Mouse (Mus musculus) gastrocnemius, adult 2 months (tissue): ENCODE measurements around the gene Nkiras1. TPM values are rescaled to one million over a fixed set of nuclear protein-coding genes. Genes with fewer than 3 reads are reported as not detected.

ENCODE experiments used
- DNase-seq: peaks from one replicate; pipeline ENCODE4 v3.0.0; 2022
- H3K27ac ChIP-seq: fragments of 200-600 bp; 2 replicates; pipeline ENCODE4 v1.8.1; 2022; ENCODE audit warnings: mild to moderate bottlenecking
- H3K4me3 ChIP-seq: fragments of 200-600 bp; 2 replicates; pipeline ENCODE4 v1.8.1; 2022; ENCODE audit warnings: mild to moderate bottlenecking, moderate library complexity
- CTCF ChIP-seq: fragments of 200-600 bp; IDR thresholded peaks from 2 replicates; pipeline ENCODE4 v1.8.1; 2022; ENCODE audit warnings: antibody characterized with exemption, mild to moderate bottlenecking, moderate library complexity
- intact Hi-C: fragments of 180-260 bp; cut with DNase I; formaldehyde crosslinking; loops from one replicate; pipeline ENCODE4 v1.15.1; 2025
- total RNA-seq, 2 experiments: library from RNA; stranded (reverse); gene quantifications; 2 replicates each; pipeline ENCODE4 v1.2.3; 2021

Gene Nkiras1
- total RNA-seq, 2 experiments from 2014 or later, result 30.1 to 44.9 TPM

DNA sequence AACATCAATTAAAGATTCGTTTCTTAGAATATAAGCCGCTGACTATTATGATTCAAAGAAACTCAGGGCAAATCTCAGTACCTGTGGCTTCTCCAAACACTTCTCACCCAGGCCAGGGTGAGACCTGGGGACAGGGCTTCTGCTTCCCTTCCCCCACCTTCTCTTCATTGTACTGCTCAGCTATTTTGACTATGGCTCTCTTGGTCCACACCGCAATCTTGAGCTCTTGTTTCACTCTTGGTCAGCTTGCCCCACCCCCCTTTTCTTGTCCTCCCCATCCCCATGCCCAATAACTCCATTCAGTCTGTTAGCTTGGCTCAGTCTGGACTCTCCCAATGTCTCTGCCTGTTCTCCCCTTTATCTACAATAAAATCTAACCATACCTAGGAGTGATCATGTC is 14.5 kb downstream of the Nkiras1 start:
- intact Hi-C loops, result loop anchor here (2.0 kb wide), 1 partner anchor 75 kb away; no protein-coding TSS in a partner anchor
- Histone ChIP-seq H3K27ac (peak overlapping the region; percentile 24; the same call in 1 of the 2 replicates), H3K4me3 (no peak overlapping the region)
- no peak for TF ChIP-seq CTCF
- no peak for DNase-seq

DNA sequence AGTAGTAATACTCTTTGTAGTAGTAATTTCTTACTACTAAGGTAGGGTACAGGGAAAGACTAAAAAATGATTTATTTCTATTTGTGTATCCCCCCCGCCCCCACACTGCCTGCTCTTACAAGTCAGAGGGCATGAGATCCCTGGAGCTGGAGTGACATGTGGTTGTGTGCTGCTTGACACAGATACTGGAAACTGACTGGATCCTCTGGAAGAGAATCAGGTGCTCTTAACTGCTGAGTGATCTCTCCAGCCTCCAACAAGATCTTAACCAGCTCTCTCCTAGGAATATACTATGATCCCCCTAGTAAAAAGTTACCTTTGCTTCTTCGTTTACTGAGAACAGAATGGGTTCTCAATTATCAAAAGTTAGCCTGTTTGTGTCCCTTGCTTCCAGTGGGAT is 15.5 kb downstream of the Nkiras1 start:
- DNase-seq, result no peak
- Histone ChIP-seq H3K4me3 (no peak overlapping the region), H3K27ac (peak overlapping the region; percentile 76)
- no peak for TF ChIP-seq CTCF
- intact Hi-C loops, result no loop called here

DNA sequence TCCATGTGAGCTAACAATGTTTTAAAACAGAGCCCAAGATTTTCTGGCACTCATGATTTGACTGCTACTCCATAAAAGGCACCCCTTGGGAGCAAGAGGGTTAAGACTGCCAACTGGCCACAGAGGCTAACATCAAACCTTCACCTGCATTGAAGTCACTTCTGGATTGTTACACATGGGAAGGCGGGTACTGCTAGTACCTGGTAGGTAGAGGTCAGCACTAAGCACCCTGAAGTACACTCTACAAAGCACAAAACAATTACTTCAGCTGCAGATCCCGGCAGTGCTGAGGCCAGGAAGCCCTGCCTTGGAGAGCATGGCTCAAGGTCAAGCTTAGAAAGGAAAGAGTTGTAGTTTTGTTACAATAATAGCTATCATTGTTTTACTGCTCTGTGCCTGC is 16.5 kb downstream of the Nkiras1 start:
- no peak for DNase-seq
- H3K4me3 ChIP-seq, result no peak overlapping the region
- TF ChIP-seq CTCF, result no peak
- H3K27ac ChIP-seq, result peak overlapping the region; percentile 76
- intact Hi-C loops, result no loop called here

DNA sequence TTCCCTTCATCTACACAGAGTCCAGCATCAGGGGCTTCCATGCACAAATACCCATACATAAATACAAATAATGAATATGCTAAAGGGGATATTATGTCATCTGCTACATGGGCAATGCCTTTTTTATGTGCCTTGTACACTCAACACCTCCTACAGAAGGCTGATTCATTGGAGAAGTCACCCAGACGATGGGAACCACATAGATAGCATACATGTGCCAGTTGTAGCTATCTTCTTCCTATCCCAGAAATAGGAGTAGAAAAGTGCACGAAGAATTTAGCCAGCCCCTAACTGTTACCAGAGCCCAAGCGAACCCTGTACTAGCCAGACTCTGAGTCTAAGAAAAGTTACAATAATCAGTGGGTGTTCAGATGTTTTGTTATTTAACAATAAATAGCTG is 21.2 kb downstream of the Nkiras1 start:
- intact Hi-C loops, result no loop called here
- no peak overlapping the region for H3K27ac ChIP-seq
- TF ChIP-seq CTCF, result no peak
- no peak overlapping the region for H3K4me3 ChIP-seq
- no peak for DNase-seq

DNA sequence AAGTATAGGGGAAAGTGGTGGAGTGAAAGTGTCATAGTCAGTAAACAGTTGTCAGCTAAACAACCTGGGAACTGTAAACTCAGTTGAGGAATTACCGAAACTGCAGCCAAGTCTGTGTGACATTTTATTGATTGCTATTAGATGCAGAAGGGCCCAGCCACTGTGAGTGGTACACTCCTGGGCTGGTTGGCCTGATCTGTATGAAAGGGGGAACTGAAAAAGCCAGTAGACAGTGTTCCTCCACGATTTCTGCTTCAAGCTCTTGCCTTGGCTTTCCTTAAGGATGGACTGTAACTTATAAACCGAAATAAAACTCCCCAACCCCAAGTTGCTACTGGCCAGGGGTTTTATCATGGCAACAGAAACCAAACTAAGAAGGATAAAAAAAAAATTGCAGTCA is 21.6 kb downstream of the Nkiras1 start:
- Histone ChIP-seq H3K27ac (0 out of 2 replicates have a peak overlapping the region, but pooled peaks have one; percentile 8), H3K4me3 (no peak overlapping the region)
- intact Hi-C loops, result no loop called here
- TF ChIP-seq CTCF, result no peak
- DNase-seq, result no peak

DNA sequence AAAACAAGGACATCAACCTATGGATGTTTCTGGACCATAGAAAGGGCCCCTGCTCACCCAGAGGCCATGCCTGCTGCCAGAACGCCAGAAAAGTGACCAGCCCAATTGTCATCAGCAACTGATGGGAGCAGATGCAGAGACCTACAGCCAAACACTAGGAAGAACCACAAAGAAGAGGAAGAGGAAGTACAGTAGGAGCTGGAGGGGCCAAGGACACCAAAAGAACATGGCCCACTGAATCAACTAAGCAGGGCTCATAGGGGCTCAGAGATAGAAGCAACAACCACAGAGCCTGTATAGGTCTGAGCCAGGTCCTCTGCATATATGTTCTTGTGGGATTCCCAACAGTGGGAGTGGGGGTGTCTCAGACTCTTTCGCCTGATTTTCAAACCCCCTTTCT is 26.5 kb downstream of the Nkiras1 start:
- H3K4me3 ChIP-seq, result no peak overlapping the region
- no peak for TF ChIP-seq CTCF
- H3K27ac ChIP-seq, result no peak overlapping the region
- DNase-seq, result no peak
- intact Hi-C loops, result no loop called here

DNA sequence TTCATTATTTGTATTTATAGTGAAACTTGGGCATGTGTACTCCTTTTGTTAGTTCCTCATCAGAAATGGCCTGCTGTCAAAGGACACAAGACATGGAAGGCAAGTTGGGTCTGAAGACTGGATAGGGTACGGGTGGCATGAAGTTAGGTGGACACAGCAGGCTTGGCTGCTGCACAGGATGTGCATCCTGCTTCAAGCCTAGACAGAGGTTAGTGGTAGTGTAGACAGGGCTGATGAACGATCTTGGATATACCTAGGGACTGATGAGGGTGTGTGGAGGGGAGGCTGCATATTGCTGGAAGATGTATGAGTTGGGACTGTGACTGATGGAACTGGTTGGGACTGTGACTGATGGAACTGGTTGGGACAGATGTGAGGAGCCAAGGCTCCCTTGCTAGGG is 27.9 kb downstream of the Nkiras1 start:
- intact Hi-C loops, result no loop called here
- no peak for DNase-seq
- H3K27ac ChIP-seq, result peak overlapping the region; percentile 35
- H3K4me3 ChIP-seq, result no peak overlapping the region
- TF ChIP-seq CTCF, result no peak

DNA sequence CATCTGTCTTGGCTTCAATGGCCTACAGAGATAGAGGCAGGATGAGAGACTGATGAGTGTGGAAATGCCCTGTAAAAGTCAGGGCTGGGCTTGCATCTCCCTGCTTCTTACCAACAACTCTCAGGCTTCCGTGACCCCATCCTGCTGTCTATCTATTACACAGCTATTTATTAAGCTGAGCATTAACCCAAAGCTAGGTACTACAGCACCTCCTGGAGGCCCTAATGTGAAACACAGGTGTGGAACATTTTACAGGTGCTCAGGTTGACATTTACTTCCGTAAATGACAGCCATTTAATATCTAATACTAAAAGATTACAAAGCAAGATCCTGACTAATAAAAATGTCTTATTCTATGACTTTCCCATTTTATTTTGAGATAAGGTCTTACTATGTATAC is 29.7 kb downstream of the Nkiras1 start:
- Histone ChIP-seq H3K27ac (peak overlapping the region; percentile 90; the same call in 1 of the 2 replicates), H3K4me3 (no peak overlapping the region)
- intact Hi-C loops, result no loop called here
- no peak for DNase-seq
- TF ChIP-seq CTCF, result peak; percentile 39

DNA sequence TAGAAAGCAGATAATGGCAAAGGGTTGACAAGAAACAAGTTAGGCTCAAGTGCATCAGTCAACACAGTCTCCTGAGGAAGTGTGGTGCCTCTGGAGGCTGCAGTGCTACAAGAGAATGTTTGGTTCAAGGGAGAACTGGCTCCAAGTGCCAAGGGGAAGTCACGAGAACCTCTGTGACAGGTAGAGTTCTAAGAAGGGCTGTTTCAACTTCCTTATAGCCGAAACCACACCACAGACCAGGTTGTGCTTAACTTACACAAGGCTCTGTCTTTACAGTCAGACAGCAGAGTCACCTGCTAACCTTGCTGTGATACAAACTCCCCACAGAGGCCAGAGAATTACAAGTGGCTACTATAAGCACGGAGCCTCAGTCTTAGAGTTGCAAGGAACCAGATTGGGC is 30.7 kb downstream of the Nkiras1 start:
- DNase-seq, result no peak
- Histone ChIP-seq H3K4me3 (no peak overlapping the region), H3K27ac (peak overlapping the region; percentile 90)
- TF ChIP-seq CTCF, result no peak
- intact Hi-C loops, result no loop called here

DNA sequence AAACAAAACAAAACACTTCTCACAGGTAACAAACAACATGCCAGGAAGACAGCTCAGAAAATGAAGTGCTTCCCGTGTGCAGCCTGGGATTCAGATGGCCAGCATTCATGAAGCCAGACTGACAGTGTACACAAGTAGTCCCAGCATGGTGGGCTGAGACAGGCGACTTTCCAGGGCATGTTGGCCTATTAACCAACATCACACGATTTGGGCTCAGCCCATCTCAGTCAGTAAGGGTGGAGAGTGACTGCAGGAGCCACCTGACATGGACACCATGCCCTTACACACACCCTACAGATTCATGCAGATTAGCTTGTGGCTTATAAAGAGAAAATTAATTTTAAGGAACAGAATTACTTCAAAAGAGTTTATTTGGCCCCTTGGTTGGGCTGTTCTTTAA is 31.8 kb downstream of the Nkiras1 start:
- DNase-seq, result peak; percentile 52
- intact Hi-C loops, result no loop called here
- Histone ChIP-seq H3K27ac (peak overlapping the region; percentile 90), H3K4me3 (peak overlapping the region; percentile 29)
- no peak for TF ChIP-seq CTCF

DNA sequence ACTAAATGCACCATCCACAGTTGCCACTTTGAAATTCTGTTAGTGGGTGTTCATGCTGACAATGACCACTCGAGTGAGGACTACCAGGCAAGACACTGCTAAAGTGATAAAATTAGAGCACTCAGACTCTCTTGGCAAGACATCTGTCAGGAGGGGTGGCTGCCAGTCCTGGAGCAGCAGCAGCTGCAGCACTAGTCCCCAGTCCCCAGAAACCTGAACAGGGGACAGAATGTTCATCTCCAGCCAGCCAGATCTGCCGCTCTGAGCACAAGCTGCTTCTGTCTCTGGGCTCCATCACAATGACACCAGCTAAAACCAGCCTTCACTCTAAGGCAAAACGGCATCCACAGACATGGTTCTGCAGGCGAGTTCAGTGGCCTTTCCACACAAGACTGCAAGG is 32.3 kb downstream of the Nkiras1 start:
- Histone ChIP-seq H3K4me3 (peak overlapping the region; percentile 43), H3K27ac (peak overlapping the region; percentile 90)
- peak; percentile 92 for DNase-seq
- TF ChIP-seq CTCF, result no peak
- intact Hi-C loops, result no loop called here

DNA sequence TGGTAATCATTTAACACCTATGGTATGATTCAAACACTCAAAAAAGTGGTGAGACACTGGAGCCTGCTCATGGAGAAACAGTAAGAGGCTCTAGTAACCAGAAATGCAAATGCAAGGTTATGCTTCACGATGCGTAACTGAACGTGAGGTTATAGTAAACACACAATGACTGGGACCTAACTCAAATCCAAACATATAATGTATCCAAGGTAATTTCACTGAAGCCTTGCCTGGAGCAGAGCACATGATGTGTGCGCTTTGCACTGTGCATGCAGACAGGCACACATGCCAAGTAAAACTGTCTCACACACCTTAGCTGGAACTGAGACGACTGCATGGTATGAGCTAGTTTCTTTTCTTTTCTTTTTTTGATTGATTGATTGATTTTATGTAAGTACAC is 33.2 kb downstream of the Nkiras1 start:
- intact Hi-C loops, result no loop called here
- no peak for DNase-seq
- peak overlapping the region; percentile 90 for H3K27ac ChIP-seq
- no peak for TF ChIP-seq CTCF
- peak overlapping the region; percentile 43; the same call in 1 of the 2 replicates for H3K4me3 ChIP-seq

DNA sequence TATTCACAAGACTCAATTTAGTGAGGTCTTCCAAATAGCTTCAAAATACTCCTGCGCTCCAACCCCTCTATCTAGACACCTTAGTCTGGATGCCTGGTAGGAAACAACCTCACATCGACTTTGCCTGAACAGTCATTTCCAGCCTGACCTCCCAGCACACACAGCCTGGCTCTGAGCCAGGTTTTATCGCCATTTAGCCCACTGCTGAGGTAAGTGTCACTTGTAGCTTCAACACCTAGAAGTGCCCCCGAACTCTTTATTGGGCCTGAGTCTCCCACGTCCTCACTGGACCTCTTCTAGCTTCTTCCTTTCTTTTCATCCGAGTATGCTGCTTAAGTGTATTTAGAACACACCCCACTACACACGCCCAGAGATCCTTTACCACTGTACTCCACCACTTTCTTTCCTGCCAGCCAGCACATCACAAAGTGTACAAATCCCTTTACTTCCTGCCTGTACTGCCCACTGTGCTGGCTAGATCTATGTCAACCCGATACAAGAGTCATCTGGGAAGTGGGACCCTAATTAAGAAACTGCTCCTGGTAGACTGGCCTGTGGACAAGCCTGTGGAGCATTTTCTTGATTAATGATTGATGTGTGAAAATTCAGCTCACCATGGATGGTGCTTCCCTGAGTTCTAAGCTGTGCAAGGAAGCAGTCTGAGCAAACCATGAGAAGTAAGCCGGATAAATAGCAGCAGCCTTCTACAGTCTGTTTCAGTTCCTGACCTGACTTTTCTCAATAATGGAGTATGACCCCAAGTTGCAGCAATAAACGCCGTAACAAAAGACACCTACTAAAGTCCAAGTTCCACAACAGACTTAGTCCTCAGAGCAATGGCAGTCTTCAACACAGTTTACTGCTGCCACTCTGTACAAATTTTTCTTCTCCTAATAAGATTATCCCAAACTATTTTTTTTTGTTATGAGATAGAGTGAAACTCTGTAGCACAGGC is 46.8 kb downstream of the Nkiras1 start:
- Histone ChIP-seq H3K4me3 (no peak overlapping the region), H3K27ac (no peak overlapping the region)
- TF ChIP-seq CTCF, result no peak
- no peak for DNase-seq
- intact Hi-C loops, result no loop called here
